Mouse (Mus musculus) adrenal gland, adult (tissue): ENCODE measurements around the gene Lmod3.
"Not testable (repeated sequence)": the region's sequence is repeated elsewhere in the genome, so short reads cannot be mapped to it uniquely, and the experiment has no call there.

ENCODE experiments used
- DNase-seq, 2 experiments: peaks; one replicate each; pipeline ENCODE4 v3.0.0; 2022 to 2023; ENCODE audit warnings: low spot score in 1 of 2; ENCODE audit not compliant: inconsistent age in 2 of 2

Gene Lmod3

DNA sequence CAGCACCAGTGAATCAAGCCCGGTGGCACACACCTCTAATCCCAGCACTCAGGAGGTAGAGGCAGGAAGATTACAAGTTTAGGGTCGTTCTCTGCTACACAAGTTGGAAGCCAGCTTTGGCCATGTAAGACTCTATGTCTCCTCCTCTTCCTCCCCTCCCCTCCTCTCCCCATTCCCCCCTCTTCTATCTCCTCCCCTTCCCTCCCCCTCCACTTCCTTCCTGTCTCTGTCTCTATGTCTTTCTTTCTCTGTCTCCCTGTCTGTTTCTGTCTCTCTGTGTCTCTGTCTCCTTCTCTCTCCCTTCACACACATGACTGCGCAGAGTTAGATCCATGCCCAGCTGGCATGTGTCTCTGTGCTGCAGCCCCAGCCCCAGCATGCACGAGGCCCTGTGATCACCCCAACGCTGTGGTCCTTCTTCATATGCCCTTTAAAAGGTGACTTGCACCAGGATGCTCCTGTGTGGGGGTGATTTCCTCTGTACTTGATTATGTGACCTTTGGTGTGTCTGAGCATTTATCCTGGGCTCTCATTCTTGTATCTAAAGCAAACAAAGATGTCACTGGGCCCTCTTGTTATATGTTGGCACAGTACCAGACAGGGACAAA lies 24.4 kb upstream of the Lmod3 start:
- DNase-seq = no peak

DNA sequence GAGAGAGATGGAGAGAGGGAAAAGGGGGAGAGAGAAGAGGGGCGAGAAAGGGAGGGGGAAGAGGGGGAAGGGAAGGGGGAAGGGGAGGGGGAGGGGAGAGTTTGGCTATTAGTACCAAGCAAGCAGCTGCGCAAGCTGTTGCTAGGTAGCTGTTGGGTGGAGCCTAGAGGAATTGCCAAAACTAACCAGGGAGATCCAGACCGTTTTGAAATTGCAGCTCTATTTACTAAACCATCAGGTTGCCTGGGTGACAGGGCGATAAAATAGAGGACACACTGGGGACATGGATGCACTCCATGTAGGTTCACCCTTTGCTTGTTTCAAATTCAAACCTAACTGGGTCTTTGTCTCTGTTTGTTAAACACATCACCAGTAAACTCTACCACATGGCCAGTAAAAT lies 23.8 kb upstream of the Lmod3 start:
- DNase-seq = no peak

DNA sequence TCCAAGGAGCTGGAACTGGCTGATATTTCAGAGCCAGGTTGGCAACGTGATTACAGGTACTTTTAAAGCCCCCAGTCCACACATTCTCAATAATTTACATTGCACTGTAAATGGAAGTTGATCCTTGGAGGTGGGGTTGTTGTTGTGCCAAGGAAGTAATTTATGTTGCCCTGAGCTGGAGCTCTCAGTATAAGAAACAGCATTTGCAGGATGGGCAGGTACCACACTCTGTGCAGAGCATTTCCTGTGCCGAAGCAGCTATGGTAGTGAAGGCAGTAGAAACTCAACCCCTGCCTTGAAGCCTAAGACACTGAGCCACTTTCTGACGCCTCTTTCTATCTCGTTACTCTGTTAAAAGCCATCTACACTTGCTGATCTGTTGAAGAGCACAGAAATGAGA lies 23.2 kb upstream of the Lmod3 start:
- no peak for DNase-seq

DNA sequence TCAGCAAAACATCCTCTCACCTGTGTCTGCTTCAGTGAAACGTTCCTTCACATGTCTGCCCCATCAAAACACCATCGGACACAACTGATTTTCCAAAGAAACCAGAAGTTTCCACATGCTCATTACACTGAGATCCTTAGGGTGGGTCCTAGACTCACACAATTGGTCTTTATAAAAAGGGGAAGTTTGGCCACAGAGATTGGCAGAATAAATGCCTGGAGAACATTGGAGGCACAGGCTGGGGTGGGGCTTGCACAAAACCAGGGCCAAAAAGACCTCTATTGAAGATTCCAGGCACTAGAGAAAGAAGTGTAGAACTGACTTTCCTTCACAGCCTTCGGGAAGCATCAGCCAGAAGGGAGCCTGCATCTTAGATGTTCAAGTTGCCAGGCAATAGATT lies 21.2 kb upstream of the Lmod3 start:
- no peak for DNase-seq

GRCm38 (mm10) chr6:97273058-97273710 lies 20.6 kb upstream of the Lmod3 start:
- DNase-seq = no peak

DNA sequence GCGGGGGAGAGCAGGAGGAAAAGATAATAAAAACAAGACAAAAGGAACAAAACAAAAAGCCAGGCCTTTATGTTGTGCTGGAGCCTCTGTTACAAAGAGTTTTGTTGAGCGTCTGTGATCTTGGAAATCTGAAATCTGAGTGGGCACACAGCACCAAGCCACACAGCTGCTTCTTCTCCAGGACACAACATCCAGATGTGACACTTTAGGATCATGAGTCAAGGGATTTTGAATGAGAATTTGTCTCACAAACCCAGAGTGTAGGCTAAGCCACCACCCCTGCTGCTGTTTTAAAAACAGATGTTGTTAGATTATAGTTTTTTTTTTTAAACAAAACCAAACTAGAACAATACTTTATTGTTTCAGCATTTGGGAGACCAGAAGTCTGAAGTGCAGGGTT lies 19.8 kb upstream of the Lmod3 start:
- DNase-seq = no peak

- DNase-seq = no peak
Measured at GRCm38 (mm10) chr6:97269596-97269995, 17.0 kb upstream of the Lmod3 start.

GRCm38 (mm10) chr6:97267132-97267531 lies 14.6 kb upstream of the Lmod3 start:
- no peak for DNase-seq

GRCm38 (mm10) chr6:97266661-97267060 lies 14.1 kb upstream of the Lmod3 start:
- DNase-seq = no peak

- DNase-seq = no peak
Measured at GRCm38 (mm10) chr6:97265705-97266104, 13.1 kb upstream of the Lmod3 start.

DNA sequence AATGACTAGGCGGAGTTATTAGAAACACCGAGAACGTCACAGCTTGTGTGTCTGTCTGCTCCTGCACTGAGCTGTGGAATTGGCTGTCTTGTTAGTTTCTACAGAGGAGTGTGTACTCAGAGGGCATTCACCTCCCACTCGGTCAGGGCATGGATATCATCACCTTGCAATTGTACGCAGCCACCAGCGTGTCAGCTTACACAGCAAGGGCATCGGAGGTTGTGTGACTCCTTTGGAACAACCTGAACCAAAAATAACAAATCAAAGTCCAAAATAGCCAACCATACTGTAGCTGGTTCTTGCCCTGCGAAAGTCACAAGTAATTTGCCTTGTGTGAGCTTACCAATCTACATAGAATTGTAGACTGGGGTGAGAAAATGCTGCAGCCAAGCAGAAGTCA lies 12.7 kb upstream of the Lmod3 start:
- DNase-seq = no peak

- DNase-seq = not testable (repeated sequence)
Measured at GRCm38 (mm10) chr6:97263750-97264149, 11.2 kb upstream of the Lmod3 start.

- no peak for DNase-seq
Measured at GRCm38 (mm10) chr6:97262229-97262628, 9.7 kb upstream of the Lmod3 start.

- DNase-seq = not testable (repeated sequence)
Measured at GRCm38 (mm10) chr6:97259926-97260325, 7.4 kb upstream of the Lmod3 start.

GRCm38 (mm10) chr6:97258489-97258888 lies 5.9 kb upstream of the Lmod3 start:
- DNase-seq = no peak

DNA sequence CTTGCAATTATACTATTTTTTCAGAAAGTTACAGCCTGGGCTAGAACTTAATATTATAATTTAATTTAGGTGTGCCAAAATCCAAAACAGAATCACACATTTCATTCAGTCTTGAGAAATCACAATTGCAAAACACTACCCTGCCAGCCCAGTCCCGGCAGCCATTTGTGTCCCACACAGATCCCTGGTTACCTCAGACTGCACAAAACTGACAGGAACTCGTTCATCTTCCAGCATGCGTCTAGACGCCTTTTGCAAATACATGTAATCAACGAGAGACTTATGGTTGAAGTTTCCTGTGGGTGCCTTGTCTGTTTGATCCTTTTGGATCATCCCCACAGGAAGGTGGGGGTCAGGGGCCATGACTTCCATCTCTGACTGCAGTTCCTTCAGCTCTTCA lies 473 bp downstream of the Lmod3 start:
- peak in 1 of 2 experiments; percentile 35 for DNase-seq

- DNase-seq = peak; percentile 42 to 86
Measured at GRCm38 (mm10) chr6:97250966-97251365, 1.6 kb downstream of the Lmod3 start.

- no peak for DNase-seq
Measured at GRCm38 (mm10) chr6:97245200-97245599, 7.4 kb downstream of the Lmod3 start.

DNA sequence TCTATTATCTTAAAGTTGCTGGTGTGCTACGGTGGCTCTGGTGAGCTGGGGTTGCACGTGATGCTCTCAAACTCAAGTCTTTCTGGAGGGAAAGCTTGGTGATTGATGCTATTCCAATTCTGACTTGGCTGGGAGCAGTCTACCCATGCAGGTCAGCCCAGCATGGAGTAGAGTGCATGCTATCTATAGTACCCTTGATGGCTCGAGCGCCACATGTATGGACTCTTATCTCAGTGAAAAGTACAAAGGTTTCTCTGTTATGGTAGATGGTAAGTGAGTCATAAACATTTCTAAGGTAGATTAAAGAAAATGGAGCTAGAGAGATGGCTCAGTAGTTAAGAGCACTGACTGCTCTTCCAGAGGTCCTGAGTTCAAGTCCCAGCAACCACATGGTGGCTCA lies 10.0 kb downstream of the Lmod3 start:
- DNase-seq = no peak

- DNase-seq = no peak
Measured at GRCm38 (mm10) chr6:97240092-97240491, 12.5 kb downstream of the Lmod3 start.

DNA sequence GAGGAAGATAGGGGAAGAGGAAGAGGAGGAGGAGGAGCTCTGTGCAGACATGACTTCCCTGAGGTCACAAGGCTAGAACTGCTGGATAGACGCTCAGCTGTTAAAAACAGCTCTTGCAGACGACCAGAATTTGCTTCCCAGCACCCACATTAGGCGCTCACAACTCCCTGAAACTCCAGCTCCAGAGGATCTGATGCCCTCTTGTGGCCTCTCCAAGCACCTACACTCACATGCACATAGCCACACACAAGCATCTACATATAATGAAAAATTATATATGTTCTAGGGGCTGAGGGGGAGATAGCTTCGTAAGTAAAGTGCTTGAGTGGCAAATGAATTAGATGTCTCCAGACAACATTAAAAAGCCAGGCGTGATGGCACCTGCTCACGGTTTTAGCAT lies 13.2 kb downstream of the Lmod3 start:
- no peak for DNase-seq

GRCm38 (mm10) chr6:97236088-97236487 lies 16.5 kb downstream of the Lmod3 start:
- no peak for DNase-seq
